Mouse (Mus musculus) spleen, postnatal 14 days (tissue): ENCODE measurements around the gene Fbrsl1.

ENCODE experiments used
- DNase-seq, 2 experiments: peaks; one replicate each; pipeline ENCODE4 v3.0.0; 2021 to 2022; ENCODE audit warnings: low spot score in 2 of 2

The Fbrsl1 gene

DNA sequence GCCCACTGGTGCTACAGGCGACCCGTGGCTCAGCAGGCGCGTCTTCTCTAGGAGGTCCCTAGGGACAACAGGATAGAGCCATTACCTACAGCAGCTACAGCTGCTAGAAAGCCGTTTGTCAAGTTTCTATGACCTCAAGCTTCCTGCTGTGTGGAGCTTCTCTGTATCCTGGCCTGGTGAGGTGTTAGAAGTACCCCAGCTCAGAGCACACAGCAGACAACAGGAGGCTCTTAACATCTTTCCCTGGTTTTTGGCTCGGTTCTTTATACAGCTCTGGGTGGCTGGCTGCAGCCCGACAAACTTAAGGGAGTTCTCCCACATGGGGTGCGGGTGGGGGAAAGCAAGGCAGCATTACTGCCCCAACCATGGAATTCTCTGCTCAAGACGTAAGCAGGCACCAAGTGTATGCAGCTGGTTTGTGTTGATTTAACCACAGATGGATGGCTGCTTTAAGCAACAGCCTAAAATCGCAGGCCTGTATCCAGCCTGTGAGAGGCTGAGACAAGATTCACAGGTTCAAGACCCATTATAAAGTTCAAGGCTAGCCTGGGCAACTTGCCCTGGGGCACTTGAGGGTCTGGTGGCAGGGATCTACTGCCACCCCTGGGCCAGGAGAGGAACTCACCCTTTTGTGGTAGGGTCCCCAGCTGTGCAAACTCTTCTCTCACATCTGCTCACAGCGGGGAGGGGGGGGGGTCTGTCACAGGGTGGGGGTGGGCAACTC, 84.3 kb downstream of the Fbrsl1 start:
- DNase-seq, result no peak

DNA sequence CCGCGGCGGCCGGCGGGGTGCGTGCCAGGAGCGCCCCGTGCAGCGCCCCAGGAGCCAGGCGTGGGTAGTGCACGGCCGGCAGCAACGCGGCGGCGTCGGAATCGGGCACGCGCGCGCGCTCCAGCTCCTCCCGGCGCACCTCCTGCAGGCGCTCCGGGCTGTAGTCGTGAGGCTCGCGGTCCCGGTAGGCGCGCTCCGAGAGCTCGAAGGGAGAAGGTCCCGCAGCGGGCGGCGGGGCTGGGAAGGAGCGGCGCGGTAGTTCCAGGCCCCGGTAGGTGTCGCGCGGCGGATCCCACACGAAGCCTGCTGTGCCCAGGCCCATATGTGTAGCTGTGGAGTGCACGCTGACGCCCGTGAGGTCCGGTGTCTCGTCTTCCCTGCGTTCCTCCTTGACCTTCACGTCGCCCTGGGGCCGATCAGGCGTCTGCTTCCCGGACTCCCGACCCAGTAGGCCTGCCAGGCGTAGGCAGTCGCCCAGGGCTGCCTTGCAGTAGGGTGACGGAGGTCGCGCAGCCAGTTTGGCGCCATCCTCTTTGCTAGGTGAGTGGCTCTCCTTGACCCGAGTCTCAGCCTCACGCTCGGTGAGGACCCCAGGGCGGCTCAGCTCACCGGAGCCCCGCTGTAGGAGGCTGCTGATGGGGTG, 85.0 kb downstream of the Fbrsl1 start:
- peak in 1 of 2 experiments; percentile 53 for DNase-seq

DNA sequence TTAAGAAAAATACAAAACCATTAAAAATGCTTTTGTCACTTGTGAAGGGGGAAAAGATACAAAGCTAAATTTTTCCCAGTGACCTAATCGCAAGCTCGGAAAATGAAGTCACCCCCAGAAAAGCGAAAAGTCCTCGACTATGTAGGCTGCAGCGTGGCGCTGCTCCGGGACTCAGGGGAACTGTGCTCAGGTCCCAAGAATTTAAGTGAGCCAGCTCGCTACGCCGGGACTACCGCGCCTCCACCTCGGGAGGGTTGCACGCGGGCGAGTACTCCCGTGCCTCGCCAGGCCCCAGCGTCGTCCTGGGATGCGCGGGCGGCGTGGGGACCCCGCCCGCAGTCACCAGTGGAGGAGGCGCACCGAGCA, 85.5 kb downstream of the Fbrsl1 start:
- no peak for DNase-seq

DNA sequence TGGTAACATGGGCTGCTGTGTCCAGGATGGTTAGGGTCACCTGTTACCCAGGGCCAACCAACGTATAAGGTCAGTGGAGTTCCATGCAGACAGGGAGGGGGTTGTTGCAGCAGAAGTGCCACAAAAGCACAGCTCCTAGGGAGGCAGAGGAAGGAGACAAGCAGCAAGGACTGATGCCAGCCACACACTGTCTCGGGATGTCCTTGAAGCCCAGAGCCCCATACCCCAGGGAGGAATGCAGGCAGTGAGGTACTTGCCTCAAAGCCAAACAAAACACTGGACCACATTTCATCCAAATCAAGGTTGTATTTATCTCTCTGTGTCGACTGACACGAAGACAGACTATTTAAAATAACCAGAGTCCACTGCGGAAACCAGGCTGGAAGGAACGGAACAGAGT, 86.8 kb downstream of the Fbrsl1 start:
- DNase-seq, result no peak

DNA sequence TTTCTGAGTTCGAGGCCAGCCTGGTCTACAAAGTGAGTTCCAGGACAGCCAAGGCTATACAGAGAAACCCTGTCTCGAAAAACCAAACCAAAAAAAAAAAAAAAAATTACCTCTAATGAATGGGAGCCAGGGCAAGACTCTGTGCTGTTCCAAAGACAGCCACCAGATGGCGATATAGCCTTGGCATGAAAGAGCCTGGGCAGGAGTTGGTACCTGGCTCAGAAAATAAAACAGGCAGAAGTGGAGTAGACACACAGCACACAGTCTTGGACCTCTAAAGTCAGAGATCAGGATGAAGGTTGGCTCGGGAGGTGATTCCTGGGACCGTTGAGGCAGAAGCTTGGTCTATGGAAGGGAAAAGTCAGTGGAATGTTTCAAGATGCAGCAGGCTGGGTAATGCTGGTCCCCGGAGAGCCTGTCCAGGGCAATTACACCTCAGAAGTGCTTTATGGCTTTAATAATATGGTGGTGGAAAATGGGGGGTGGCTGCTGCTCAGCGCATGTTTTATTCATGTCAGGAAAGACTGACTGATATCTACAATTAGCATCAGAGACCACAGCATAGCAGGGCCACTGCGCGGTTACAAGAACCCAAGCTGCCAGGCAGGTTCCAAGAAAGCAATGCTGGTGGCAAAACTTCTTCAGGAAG, 90.6 kb downstream of the Fbrsl1 start:
- peak; percentile 52 to 78 for DNase-seq

DNA sequence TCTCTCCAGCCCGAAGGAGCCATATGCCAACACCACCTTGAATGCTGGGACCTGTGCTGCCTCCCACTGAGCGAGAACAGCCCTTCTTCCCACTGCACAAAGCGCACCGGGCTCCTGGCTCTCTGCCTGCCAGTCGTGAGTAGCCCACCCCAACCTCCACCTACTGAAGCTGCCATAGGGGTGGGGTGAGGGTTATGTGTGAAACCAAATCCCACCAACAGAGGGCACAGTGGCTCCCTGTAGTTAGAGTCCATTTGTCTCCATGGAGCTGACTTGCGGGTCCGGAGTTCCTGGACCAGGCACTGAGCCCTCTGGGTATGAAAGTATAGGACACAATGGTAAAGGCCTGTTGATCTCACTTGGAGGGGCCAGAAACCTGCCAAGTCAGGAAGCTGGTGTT, 93.6 kb downstream of the Fbrsl1 start:
- no peak for DNase-seq

DNA sequence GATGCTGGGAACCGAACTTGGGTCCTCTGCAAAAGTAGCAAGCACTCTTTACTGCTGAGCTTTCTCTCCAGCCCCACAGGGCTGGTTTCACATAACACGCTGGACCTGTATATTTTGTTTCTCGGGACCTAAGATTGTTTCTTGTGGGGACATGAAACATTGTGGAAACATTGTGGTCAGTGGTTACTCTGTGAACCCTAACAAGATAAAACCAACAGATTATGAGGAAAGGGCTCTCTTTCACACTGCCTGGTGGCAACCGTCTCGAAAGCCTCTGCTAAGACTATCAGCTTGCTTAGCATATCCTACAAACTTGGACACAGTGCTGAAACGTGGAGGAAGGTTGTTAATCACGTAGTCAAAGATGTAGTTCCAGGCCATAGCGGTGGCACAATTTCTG, 101.3 kb downstream of the Fbrsl1 start:
- DNase-seq, result no peak

DNA sequence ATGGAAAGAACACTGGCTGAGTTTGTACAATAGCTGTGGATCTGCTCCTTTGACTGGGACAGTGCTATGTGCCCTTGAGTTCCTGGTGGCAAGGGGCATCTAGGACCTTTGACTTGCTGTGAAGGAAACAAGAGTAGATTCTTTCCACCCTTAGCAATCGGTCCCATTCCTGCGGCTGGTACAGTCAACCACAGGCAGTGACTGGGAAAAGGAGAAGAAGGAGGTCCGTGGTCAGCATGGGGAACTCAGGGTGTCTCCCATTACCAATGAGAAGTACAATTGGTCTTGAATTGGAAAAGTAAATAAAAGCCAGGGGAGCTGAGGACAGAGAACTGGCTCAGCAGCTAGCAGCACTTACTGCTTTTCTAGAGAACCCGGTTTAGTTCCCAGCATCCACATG, 102.8 kb downstream of the Fbrsl1 start:
- no peak for DNase-seq

DNA sequence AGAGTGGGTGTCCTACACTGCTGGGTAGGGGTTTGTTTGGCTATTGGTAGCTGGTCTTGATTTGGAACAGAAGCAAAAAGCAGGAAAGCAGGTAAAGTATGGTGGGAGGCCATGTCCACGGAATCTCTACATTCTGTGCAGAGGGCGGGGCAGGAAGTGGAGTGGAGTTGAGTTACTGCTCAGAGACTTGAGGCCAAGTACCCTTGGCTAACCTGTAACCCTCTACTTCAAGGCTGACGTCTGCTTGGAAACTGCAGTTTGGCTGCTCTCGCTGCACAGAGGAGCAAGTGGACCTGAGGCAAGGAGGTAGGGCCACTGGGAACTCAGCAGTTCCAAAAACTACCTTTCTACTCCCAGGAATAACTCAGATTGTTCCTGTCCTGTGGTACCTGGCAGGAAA, 103.8 kb downstream of the Fbrsl1 start, which contains the start of gene Lrcol1:
TSS of gene Lrcol1 (plus strand) at position 207 of the 400 bp plus-strand sequence.
- DNase-seq, result no peak

DNA sequence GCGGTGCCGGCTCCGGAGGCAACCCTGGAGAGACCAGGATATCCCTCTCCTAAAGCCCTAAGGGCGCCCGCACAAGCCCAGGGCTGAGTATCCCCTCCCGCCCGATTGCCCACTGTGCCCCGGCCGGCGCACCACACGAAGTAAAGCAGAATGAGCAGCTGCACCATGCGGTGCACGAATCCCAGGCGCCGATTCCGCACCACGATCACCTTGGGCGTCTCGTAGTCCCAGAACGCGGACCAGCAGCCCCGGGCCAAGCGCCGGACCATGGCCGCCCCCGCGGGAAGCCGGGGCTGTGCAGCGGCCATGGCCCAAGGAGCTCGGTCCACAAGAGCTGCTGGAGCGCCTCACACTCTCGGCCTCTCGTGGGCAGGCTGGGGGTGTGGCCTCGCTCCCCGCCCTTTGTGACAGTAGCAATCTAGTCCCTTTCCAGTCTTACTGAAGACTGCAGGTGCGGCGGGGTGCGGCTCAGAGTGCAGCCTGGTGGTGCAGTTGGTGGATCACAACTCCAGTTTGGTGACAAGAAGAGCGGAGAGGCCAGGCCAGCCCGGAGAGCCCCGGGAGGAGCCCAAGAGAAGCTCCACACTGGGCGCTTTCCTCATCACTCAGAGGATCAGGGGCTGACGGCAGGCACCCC, 105.5 kb downstream of the Fbrsl1 start, which contains the start of gene P2rx2:
TSS of gene P2rx2 (minus strand) at position 565 of the 637 bp plus-strand sequence.
- no peak for DNase-seq

DNA sequence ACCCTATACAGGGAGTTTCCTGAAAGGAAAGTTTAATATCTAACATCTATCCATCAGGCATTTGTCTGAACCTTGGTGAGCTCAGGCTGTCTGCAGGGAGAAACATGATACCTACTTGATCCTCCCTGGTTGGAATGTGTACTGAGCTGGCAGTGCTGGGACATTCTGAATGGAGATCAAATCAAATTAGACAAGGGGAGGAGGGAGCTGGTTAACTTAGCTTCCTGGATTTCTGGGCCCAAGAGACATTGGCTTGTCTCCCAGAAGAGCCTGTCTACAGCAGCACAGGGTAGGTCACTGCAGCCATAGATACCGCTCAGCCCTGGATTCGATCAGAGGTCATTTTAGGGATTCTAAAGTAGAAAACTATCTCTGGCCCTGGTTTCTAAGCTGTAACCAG, 109.5 kb downstream of the Fbrsl1 start:
- DNase-seq, result no peak

DNA sequence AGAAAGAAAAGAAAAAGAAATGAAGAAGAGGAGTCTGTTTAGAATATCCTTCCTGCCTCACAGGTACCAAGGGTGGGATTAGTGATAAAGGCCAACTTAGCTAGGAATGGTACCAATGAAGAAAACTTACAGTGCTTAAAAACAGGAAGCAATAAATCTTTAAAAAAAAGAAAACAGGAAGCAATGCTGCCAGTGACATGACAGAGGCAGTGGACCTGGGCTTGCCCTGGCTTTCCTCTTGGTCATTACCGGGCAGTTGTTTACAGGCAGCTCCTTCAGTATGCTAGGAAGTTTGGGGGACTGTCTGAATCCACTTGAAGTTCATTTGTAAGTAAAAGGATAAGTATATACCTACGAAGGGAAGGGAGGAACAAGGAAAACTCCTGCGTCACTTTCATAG, 117.8 kb downstream of the Fbrsl1 start:
- DNase-seq, result no peak

DNA sequence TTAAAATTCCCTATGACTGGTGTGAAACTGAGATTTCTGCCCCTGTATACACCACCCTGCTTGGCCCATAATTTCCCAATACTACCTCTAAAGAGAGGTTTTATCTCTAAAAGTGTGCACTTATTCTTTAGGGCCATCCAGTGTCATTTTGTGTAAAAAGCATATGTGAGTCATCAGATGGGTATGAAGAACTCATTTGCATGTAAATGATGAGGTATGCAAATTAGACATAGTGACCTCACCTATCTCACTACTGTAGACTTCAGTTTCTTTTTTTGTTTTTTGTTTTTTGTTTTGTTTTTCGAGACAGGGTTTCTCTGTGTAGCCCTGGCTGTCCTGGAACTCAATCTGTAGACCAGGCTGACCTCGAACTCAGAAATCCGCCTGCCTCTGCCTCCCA, 135.2 kb downstream of the Fbrsl1 start:
- DNase-seq, result no peak
